Mouse (Mus musculus) hindlimb bud, embryonic 11.5 days (tissue): ENCODE results near the gene Mroh2a.

Experiments used
- DNase-seq: peaks from one replicate; pipeline ENCODE4 v3.0.0-alpha.2; 2012; ENCODE audit warnings: low read depth, low spot score; ENCODE audit errors: extremely low spot score

The Mroh2a gene

GRCm38 (mm10) chr1:88289152-88289551, 62.4 kb downstream of the Mroh2a start:
- no peak for DNase-seq

- DNase-seq = no peak
These were observed 63.1 kb downstream of the Mroh2a start for GRCm38 (mm10) chr1:88289917-88290316.

- no peak for DNase-seq
These were observed 63.7 kb downstream of the Mroh2a start for GRCm38 (mm10) chr1:88290511-88290910.

- no peak for DNase-seq
These were observed 64.7 kb downstream of the Mroh2a start for GRCm38 (mm10) chr1:88291409-88292005.

DNA sequence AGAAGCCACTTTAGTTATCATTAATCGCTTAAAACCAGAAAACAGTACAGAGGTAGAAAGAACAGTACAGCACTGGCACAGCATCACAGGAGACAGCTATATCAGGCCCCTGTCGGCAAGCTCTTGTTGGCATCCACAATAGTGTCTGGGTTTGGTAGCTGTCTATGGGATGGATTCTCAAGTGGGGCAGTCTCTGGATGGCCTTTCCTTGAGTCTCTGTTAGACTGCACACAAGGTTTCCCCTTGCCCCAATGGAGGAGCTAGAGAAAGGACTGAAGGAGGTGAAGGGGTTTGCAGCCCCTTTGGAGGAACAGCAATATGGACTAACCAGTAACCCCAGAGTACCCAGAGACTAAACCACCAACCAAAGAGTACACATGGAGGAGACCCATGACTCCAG, 65.3 kb downstream of the Mroh2a start:
- DNase-seq = no peak

GRCm38 (mm10) chr1:88294650-88295049, 67.9 kb downstream of the Mroh2a start:
- DNase-seq = no peak

DNA sequence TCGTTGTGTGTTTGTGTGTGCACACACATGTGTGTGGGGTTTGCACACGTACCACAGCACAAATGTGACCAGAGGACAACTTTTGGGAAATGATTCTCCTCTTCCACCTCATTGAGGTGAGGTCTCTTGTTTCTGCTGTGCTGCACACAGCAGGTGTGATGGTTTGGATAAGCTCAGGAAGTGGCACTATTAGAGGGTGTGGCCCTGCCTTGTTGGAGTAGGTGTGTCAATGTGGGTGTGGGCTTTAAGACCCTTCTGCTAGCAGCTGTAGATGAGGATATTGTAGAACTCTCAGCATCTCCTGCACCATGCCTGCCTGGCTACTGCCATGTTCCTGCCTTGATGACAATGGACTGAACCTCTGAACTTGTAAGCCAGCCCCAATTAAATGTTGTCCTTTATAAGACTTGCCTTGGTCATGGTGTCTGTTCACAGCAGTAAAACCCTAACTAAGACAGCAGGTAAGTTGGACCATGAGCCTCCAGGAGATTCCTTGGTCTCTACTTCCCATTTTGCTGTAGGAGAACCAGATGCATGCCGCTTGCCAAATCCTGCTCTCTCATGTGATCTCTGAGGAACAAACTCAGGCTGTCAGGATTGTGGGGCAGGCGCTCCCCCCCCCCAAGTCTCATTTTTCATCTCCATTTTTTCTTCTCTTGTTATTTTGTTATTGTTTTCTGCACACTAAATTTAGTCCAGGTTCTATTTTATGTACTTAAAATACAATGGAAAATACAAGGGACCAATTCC, 69.6 kb downstream of the Mroh2a start:
- no peak for DNase-seq

DNA sequence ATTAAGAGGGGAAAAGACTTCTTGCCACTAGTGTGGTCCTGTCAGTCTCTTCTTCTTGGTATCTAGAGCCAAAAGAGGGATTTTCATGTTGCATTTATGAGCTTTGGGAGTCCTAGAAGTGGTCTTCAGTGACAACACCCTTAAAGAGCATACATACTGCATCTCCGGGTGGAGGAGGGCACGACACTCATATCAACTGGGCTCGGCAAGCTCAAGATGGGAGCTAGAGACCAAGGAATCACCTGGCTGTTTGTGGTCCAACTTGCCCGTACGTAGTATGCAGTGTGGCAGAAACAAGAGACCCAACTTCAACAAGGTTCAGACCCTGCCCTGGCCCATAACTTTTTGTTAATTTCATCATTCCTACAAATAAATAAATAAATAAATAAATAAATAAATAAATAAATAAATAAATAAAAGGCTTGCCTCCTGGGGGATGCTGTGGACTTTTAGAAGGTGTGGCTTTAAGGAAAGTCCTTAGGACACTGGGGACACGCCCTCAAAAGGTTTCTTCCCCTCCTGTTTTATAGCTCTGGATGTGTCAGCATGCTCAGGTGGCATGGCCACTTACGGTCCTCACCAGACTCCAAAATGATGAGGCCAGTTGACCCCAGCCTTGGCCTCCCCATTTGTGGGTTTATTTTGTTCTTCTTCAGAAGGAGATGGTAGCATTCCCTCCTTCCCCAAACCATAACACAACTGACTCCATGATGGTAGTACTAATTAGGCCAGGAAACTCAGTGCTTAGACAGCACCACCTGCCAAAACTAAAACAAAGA, 70.9 kb downstream of the Mroh2a start:
- DNase-seq = no peak

DNA sequence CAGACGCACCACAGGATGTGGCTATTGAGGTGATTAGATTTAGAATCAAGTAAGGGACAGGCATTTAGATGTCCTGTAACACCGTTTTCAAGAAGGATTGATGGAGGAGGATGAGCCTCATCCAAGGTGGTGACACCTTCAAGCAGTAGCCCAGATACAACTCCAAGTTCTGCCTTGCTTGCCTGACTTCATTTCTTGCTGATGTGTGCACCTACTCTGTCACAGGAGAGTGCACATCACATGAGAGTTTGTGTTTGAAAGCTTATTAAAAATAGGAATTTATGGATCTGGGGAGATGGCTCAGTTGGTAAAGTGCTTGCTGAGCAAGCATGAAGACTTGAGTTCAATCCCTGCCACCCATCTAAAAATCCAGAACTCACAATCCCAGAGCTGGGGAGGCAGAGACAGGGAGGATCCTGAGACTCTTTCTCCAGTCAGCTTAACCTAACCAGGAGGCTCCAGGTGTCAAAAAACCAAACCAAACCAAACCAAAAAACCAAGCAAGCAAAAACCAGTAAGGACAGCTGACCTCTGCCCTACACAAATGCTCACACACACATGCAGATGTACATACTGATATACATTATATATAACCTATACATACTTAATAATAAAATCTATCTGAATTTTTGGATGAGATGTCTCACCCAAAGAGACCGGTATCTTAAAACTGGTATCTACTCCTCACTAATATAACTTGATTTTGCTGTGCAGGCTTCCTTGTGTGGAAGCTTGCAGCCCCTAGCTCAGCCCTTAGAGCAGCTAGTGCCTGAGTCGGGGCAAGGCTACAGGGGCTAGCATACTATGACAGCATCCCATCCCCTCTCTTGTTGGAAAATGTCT, 72.1 kb downstream of the Mroh2a start:
- no peak for DNase-seq

GRCm38 (mm10) chr1:88299529-88299945, 72.8 kb downstream of the Mroh2a start:
- no peak for DNase-seq

DNA sequence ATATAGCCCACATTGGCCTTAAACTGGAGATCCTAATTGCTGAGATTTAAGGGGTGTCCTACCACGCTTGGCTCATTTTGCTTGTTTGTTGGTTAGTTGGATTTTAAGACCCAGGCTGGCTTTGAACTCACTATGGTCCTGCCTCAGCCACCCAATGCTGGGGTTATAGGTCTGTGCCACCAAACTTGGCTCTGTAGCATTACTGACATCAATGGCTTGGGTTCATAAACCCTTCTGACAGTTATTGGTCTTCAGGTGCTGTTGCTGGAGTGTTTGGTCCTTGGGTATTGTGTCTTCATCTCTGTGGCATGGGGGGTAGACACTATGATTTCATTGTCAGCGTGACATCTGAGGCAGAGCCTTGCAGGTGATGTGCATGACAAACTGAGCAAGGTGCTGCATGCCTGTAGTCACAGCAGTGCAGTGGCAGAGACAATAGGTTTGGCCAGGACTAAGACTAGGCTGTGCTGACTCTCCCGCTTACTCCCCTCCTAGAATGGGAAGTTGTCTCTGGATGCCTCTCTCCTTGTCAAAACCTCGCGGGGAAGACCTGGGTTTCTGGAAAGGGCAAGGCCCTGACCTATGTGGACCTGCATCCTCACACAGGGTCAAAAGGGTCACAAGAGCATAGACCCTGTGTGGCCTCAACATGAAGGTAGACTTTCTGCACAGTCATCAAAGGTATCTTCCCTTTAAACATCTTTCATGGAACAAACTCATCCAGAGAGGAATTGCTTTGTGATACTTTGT, 73.7 kb downstream of the Mroh2a start:
- DNase-seq = no peak

- DNase-seq = no peak
These were observed 74.6 kb downstream of the Mroh2a start for GRCm38 (mm10) chr1:88301121-88302014.

DNA sequence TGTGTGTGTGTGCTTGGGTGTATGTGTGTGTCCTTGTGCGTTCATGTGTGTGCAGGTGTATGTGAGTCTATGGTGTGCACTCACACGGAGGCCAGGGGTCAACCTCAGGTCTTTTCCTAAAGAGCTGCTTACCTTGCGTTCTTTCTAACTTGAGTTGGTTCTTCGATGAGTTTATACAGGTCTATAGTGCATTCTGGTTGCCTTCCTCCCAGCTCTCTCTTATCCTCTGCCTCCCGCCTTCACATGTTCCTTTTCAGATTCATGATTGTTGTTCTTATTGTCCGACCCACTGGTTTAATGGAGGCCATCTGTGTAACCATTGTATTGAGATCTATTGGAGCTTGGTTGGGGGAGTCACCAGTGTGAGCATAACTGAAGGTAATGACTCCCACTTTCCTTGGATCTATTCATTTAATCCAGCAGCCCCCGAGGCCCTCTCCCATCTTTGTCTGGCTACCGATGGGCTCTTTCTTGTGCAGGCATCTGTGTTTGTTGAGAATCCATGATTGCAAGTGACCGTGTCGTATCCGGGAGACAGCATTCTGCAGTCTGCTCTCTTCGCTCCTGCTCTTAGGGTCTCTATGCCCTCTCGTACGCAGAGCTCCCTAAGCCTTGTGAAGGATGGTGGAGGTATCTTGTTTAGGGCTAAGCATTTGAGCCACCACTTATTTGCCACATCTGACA, 75.4 kb downstream of the Mroh2a start:
- no peak for DNase-seq

- no peak for DNase-seq
These were observed 77.0 kb downstream of the Mroh2a start for GRCm38 (mm10) chr1:88303762-88304161.

DNA sequence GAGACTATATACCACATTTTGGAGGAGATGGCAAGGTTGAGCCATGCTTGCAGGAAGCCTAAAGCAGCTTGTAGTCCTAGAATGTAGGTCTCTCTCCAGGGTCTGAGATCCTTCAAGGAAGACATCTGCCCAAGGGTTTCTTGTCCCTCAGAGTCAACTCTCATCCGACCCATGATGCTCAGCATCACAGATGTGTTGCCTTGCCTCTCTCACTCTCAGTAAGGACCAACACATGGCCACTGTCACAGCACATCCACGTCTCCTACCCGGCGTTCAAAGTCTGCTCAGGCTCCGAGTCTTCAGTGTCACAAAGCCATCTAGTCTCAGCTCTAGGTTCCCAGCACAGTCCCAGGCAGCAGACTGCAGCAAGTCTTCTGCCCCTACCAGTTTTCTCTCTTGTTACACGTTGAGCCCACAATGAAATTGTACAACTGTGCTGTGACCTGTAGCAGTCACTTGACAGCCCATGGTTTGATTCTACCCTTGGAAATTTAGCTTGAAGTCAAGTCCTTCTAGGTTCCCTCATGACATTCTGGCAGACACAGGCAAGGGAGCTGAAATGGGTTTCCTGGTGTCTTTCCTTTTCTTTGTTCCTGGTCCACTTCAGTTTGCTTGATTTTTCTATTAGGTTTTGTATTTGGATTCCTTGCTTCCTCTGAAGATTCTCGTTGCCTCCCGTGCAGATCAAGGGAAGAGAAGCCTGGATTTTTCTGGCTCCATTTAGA, 77.6 kb downstream of the Mroh2a start:
- DNase-seq = no peak

DNA sequence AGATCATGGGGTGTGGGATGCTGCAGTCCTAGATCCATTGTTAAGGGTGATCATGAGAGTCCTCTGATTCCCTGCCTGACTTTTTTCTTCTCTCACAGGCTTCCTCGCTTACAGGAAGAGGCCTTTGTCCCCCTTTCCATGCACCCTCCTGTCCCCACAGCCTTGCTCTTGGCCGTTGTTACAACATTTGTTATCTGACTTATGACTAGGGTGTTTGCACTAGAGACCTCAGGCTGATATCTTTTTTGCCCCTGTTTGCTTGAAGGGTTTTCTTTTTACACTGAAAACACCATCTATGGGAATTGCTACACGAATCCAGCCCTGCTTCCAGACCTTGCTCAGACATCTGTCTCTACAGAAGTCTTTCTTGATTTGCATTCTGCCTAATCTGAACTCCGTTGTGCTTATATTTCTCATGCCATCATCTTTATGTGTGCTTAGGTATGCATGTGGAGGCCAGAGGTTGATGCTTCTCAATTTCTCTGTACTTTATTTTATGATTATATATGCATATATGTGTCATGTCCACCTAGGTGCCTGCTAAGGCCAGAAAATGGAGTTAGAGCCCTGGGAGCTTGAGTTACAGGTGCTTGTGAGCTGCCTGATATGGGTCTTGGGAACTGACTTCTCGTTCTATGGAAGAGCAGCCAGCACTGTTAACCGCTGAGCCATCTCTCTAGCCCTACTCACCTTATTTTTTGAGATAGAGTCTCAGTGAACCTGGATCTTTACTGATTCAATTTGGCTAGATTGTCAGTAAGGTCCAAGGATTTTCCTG, 78.4 kb downstream of the Mroh2a start:
- DNase-seq = no peak

GRCm38 (mm10) chr1:88306543-88306942, 79.8 kb downstream of the Mroh2a start:
- DNase-seq = no peak
